Mouse (Mus musculus): Measurements from ENCODE around the gene Apol11b. TPM values are rescaled to one million over a fixed set of nuclear protein-coding genes. Genes with fewer than 3 reads are reported as not detected.

Apol11b gene
- total RNA-seq, 2 experiments from 2014 or later, result not detected

Other genes with a start within 250 kb of the Apol11b start
- gene Apol7a, start 244.2 kb downstream of the Apol11b start, total RNA-seq (2015), result not detected in 2 replicates
- not detected in 2 replicates for gene Apol7a, start 244.2 kb downstream of the Apol11b start, total RNA-seq (2017)
- not detected in 2 replicates for gene Apol9a, start 232.2 kb downstream of the Apol11b start, total RNA-seq (2015)
- gene Apol9a, start 232.2 kb downstream of the Apol11b start, total RNA-seq (2017), result not detected in 2 replicates
- not detected in 2 replicates for gene Apol7b, start 195.8 kb downstream of the Apol11b start, total RNA-seq (2015)
- not detected in 2 replicates for gene Apol7b, start 195.8 kb downstream of the Apol11b start, total RNA-seq (2017)
- not detected in 2 replicates for gene Apol10a, start 166.2 kb downstream of the Apol11b start, total RNA-seq (2015)
- not detected in 2 replicates for gene Apol10a, start 166.2 kb downstream of the Apol11b start, total RNA-seq (2017)
- not detected in 2 replicates for gene Apol11a, start 135.0 kb downstream of the Apol11b start, total RNA-seq (2015)
- not detected in 2 replicates for gene Apol11a, start 135.0 kb downstream of the Apol11b start, total RNA-seq (2017)
- not detected in 2 replicates for gene Apol7c, start 110.0 kb downstream of the Apol11b start, total RNA-seq (2015)
- gene Apol7c, start 110.0 kb downstream of the Apol11b start, total RNA-seq (2017), result not detected in 2 replicates
- gene 1700025B11Rik, start 81.4 kb downstream of the Apol11b start, total RNA-seq (2015), result not detected in 2 replicates
- gene 1700025B11Rik, start 81.4 kb downstream of the Apol11b start, total RNA-seq (2017), result not detected in 2 replicates
- not detected in 2 replicates for gene Apol10b, start 47.2 kb downstream of the Apol11b start, total RNA-seq (2015)
- gene Apol10b, start 47.2 kb downstream of the Apol11b start, total RNA-seq (2017), result not detected in 2 replicates
- gene Gm36245, start 44.0 kb downstream of the Apol11b start, total RNA-seq (2015), result not detected in 2 replicates
- gene Gm36245, start 44.0 kb downstream of the Apol11b start, total RNA-seq (2017), result not detected in 2 replicates
- 0.94 TPM in 1 of 2 replicates, not detected in the other for gene Apol7e, start 55.6 kb upstream of the Apol11b start, total RNA-seq (2015)
- gene Apol7e, start 55.6 kb upstream of the Apol11b start, total RNA-seq (2017), result 0.07 TPM in 1 of 2 replicates, not detected in the other
- not detected in 2 replicates for gene Apol9b, start 85.8 kb upstream of the Apol11b start, total RNA-seq (2015)
- not detected in 2 replicates for gene Apol9b, start 85.8 kb upstream of the Apol11b start, total RNA-seq (2017)
- 0.05 and 1.8 TPM in 2 replicates for gene Apol8, start 113.7 kb upstream of the Apol11b start, total RNA-seq (2015)
- gene Apol8, start 113.7 kb upstream of the Apol11b start, total RNA-seq (2017), result 0.14 and 0.50 TPM in 2 replicates
- gene Myh9, start 198.9 kb upstream of the Apol11b start, total RNA-seq (2015), result 167 and 191 TPM in 2 replicates
- 238 and 338 TPM in 2 replicates for gene Myh9, start 198.9 kb upstream of the Apol11b start, total RNA-seq (2017)

Measured in megakaryocyte progenitor cell, adult 5-6 weeks (primary cell).